Mouse (Mus musculus): ENCODE measurements at regions not wholly inside any gene's neighbourhood (a gene's known extent, or its start where the extent isn't known, plus 50 kb on each side); places are given as distances from the start of the nearest gene placed in this dataset.

DNA sequence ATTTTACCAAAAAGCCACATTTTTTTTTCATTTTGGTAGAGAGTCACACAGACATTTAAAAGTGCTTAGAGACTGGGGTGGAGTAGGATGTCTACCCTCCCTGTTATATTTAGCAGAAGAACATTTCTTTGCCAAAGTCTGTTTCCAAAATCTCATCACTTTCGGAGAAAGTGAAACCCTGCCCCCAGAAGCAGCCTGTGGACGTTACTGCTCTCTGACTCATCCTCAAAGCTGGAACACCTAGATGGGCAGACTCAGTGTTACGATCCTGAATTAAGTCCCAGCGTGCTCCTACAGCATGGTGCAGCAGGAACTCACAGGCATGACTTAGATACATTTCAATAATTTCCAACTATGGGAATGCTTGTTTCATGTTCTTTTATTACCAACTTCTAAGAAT is 361.1 kb downstream of the Phkb start:
- in situ Hi-C loops (cut with MboI; ENCODE audit: unreplicated experiment in 2 of 2), result no loop called here

DNA sequence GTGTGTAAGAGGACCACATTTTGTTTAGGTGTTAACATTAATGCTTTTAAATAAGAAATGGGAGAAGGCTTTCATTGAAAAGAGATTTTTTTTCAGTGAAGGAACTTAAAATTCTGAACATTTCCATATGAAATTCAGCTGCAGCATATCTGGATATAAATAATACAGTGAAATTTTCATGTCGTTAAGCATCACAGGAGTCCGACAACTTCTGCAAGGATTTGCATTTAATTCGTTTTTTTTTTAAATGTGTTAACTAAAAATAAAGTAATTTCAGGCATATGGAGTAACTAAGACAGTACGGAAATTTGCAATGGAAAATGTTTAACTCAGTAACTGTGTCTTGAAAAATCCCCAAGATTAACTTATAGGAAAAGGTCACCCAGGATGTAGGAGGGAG is 351.5 kb downstream of the Phkb start:
- in situ Hi-C loops (cut with MboI; ENCODE audit: unreplicated experiment in 2 of 2), result no loop called here

DNA sequence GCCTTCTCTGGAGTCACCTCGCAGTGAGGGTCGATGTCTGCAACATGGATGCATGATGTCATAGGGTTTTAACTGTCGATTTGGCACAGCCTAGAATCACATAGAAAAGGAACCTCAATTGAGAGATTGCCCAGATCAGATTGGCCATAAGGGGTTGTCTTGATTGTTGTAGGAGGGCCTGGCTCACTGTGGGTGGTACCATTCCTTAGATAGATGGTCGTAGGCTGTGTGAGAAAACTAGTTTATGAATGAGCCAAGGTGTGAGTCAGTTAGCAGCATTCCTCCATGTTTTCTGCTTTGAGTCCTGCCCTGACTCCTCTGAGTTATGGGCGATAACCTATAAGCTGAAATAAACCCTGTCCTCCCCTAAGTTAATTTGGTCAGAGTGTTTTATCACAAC is 343.9 kb downstream of the Phkb start:
- in situ Hi-C loops (cut with MboI; ENCODE audit: unreplicated experiment in 2 of 2), result no loop called here

DNA sequence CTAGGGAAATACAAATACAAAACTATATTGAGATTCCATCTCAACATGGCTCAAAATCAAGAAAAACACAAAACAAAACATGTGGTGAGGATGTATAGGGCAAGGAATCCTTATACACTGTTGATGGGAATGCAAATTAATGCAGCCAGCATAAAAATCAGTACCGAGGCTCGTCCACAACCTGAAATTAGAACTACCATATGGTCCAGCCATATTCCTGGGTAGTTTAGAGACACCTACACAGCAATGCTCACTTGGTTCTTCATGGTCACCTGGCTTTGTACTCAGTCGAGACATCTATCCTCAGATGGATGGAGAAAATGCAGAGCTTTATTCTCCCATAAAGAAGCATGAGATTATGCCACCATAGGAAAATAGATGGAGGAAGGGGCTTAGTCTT is 340.0 kb downstream of the Phkb start:
- in situ Hi-C loops (cut with MboI; ENCODE audit: unreplicated experiment in 2 of 2), result no loop called here

DNA sequence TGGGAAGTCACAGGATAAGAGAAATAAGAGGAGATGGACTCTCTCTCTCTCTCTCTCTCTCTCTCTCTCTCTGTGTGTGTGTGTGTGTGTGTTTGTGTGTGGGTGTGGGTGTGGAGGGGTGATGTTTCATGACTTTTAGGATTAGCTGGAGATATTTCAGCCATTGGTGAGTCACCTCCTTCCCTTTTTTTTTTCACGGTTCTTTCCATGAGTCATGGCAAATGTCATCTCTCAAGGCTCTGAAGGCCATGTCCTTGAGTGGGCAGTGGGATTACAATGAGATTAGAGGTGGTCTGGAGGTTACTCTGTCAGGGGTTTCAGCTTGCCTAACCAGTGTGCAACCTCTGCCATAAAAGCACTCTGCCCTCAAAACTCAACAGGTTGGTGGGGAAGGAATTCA is 329.3 kb downstream of the Phkb start:
- in situ Hi-C loops (cut with MboI; ENCODE audit: unreplicated experiment in 2 of 2), result no loop called here

DNA sequence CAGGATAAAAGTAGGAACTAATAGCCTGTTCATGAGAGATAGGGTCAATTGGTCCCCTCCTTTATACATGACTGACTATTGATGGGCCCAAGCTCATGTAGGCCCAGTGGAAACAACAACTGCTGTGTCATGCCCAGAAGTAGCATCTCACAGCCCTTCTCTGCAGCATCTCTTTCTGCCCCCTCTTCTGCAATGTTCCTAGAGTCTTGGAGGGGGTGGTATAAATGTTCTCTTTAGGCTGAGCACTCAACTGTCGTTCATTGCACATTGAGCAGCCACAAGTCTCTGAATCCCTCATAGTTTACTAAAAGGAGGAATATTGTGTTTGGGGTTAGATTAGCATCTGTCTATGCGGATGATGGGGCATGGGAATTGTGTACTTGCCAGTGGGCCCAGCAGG is 324.1 kb downstream of the Phkb start:
- in situ Hi-C loops (cut with MboI; ENCODE audit: unreplicated experiment in 2 of 2), result no loop called here

DNA sequence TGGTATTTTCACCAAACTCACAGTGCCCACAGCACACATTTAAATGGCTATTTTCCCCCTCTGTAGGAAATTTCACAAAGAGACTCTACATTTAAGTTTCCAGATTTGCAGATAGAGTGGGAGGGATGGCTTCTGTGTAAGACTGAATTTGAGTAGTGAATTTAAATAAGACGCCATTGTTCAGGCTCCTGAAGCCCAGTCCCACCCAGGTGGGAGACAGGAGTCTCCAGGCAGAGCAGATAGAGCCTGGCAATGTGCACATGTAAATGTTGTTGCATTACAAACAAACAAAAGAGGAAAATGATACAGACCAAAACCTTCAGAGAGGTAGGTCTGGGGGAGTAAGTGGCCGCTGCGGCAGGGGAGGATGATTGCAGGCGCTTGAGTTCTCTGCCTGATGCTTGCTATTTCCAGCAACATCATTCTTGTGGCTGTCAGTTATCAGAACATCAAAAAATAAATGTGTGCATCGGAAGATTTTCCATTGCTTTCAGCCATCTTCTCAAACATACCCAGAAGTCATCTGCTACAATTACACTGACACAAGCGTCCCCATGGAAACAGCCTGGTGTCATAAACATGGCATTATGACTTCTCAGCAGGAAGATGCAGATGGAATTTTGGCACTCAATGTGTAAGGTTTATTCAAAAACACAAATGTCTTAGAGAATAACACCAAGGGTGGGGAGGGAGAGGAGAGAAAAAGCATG is 318.5 kb downstream of the Phkb start:
- in situ Hi-C loops (cut with MboI; ENCODE audit: unreplicated experiment in 2 of 2), result no loop called here

DNA sequence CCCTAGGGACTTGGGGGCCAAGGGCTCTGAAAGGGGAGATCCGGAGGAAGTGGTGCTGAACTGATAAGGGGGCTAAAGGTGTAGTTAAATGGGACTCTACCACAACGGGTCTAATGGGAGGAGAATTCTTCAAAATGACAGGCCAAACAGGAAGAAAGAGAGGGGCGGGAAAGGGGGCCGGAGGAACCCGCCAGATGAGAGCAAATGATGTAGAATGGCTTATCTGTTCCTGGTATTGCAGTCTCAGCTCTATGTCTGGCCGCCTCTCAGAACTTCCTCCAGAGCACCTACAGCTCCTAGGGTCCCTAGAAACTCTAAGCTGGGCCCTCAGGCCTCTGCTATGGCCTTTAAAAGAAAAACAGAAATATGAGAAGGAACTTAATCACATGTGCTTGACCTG is 306.8 kb downstream of the Phkb start:
- in situ Hi-C loops (cut with MboI; ENCODE audit: unreplicated experiment in 2 of 2), result no loop called here

DNA sequence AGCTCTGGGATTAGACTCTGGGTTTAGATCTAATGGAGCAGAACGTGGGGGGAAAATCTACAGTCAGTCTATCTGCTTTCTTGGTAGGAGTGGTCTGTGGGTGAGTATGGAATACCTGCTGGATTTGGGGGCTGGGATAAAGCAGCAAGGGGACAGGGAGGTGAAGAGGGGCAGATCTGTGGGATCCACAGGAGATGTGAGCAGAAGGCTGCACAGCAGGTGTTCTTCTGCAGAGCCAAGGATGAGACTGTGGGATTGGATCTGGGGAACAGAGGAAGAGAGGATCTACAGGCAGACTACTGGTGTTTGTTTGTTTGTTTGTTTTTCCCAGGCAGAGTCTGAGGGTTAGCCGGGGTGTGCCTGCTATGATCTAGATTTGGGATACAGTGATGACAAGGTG is 284.5 kb downstream of the Phkb start:
- in situ Hi-C loops (cut with MboI; ENCODE audit: unreplicated experiment in 2 of 2), result no loop called here

DNA sequence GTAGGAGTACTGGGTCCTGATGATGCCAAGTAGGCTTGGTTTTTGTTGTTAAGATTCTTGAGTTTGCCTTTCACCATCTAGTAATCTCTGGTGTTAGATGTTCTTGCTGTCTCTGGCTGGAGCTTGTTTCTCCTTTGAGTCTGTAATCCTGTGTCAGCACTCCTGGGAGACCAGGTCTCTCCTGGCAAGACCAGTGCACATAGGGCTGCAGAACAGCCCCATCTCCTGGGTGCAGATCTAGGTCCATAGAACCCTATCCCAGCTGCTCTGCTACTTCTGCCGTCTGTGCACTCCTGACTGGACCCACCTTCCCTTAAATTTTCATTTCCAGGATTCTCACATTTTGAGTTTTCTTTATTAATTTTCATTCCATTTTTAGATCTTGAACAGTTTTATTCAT is 283.9 kb downstream of the Phkb start:
- in situ Hi-C loops (cut with MboI; ENCODE audit: unreplicated experiment in 2 of 2), result no loop called here

Data from v-Abl transformed pro-B cells (cell line).